Mouse (Mus musculus) forelimb bud, embryonic 11.5 days (tissue): ENCODE measurements around the gene Mbnl1.
"Not testable (repeated sequence)": the region's sequence is repeated elsewhere in the genome, so short reads cannot be mapped to it uniquely, and the experiment has no call there.

Experiments
- DNase-seq: peaks from one replicate; pipeline ENCODE4 v3.0.0-alpha.2; 2012; ENCODE audit warnings: low read depth, low spot score

Mbnl1 gene

GRCm38 (mm10) chr3:60489509-60489908 lies 16.9 kb downstream of the Mbnl1 start:
- DNase-seq, result no peak

GRCm38 (mm10) chr3:60494774-60495535 lies 22.3 kb downstream of the Mbnl1 start:
- DNase-seq, result not testable (repeated sequence)

GRCm38 (mm10) chr3:60496197-60496596 lies 23.6 kb downstream of the Mbnl1 start:
- no peak for DNase-seq

GRCm38 (mm10) chr3:60498151-60498550 lies 25.5 kb downstream of the Mbnl1 start:
- no peak for DNase-seq

- no peak for DNase-seq
Observed at GRCm38 (mm10) chr3:60498646-60499045, 26.0 kb downstream of the Mbnl1 start.

- no peak for DNase-seq
Observed at GRCm38 (mm10) chr3:60499157-60499578, 26.5 kb downstream of the Mbnl1 start.

GRCm38 (mm10) chr3:60499718-60500450 lies 27.3 kb downstream of the Mbnl1 start:
- DNase-seq, result peak; percentile 35

- DNase-seq, result peak; percentile 59
Observed at GRCm38 (mm10) chr3:60500571-60501527, 28.2 kb downstream of the Mbnl1 start.

- DNase-seq, result peak; percentile 77
Observed at GRCm38 (mm10) chr3:60501561-60502151, 29.0 kb downstream of the Mbnl1 start.

GRCm38 (mm10) chr3:60502155-60502987 lies 29.7 kb downstream of the Mbnl1 start:
- DNase-seq, result peak; percentile 20

- DNase-seq, result no peak
Observed at GRCm38 (mm10) chr3:60503196-60503595, 30.6 kb downstream of the Mbnl1 start.

GRCm38 (mm10) chr3:60504775-60505430 lies 32.3 kb downstream of the Mbnl1 start:
- no peak for DNase-seq

- DNase-seq, result no peak
Observed at GRCm38 (mm10) chr3:60506821-60507220, 34.2 kb downstream of the Mbnl1 start.

GRCm38 (mm10) chr3:60507496-60507895 lies 34.9 kb downstream of the Mbnl1 start:
- no peak for DNase-seq

GRCm38 (mm10) chr3:60507979-60508378 lies 35.3 kb downstream of the Mbnl1 start:
- DNase-seq, result no peak

- DNase-seq, result no peak
Observed at GRCm38 (mm10) chr3:60511197-60511596, 38.6 kb downstream of the Mbnl1 start.

- DNase-seq, result no peak
Observed at GRCm38 (mm10) chr3:60513337-60513736, 40.7 kb downstream of the Mbnl1 start.

GRCm38 (mm10) chr3:60513746-60514145 lies 41.1 kb downstream of the Mbnl1 start:
- DNase-seq, result no peak

- DNase-seq, result no peak
Observed at GRCm38 (mm10) chr3:60515430-60515829, 42.8 kb downstream of the Mbnl1 start.
